Mouse (Mus musculus) limb, embryonic 11.5 days (tissue): Measurements from ENCODE around the gene Nfix. TPM values are rescaled to one million over a fixed set of nuclear protein-coding genes. Genes with fewer than 3 reads are reported as not detected.
A peak's percentile ranks its signal among the peaks of the same experiment; 100 is the strongest.
"Not testable (repeated sequence)": the region's sequence is repeated elsewhere in the genome, so short reads cannot be mapped to it uniquely, and the experiment has no call there.

Experiments
- ATAC-seq: fragments of 200-750 bp; cut with Nextera tagmentation; 2 replicates; pipeline ENCODE4 v1.8.0; 2017; ENCODE audit warnings: low read depth; ENCODE audit not compliant: insufficient number of reproducible peaks, low FRiP score, low TSS enrichment
- DNase-seq: peaks from one replicate; pipeline ENCODE4 v3.0.0-alpha.2; 2015; ENCODE audit warnings: low spot score
- H3K27ac ChIP-seq: fragments of 300-500 bp; sonication (generic); replicated peaks from 2 replicates; pipeline ENCODE4 v1.5.1; 2014; ENCODE audit warnings: low read depth, mild to moderate bottlenecking, low read length
- H3K27me3 ChIP-seq: fragments of 300-500 bp; sonication (generic); 2 replicates; pipeline ENCODE4 v1.6.1; 2014; ENCODE audit warnings: mild to moderate bottlenecking, low read length, mixed read lengths; ENCODE audit not compliant: control insufficient read depth, insufficient read depth
- H3K36me3 ChIP-seq: fragments of 300-500 bp; sonication (generic); 2 replicates; pipeline ENCODE4 v1.6.1; 2014; ENCODE audit warnings: mild to moderate bottlenecking, low read length, moderate library complexity, mixed read lengths; ENCODE audit not compliant: control insufficient read depth, insufficient read depth
- H3K4me1 ChIP-seq: fragments of 300-500 bp; sonication (generic); 2 replicates; pipeline ENCODE4 v1.6.1; 2014; ENCODE audit warnings: low read length, mixed read lengths; ENCODE audit not compliant: control insufficient read depth, insufficient read depth
- H3K4me2 ChIP-seq: fragments of 300-500 bp; sonication (generic); 2 replicates; pipeline ENCODE4 v1.6.1; 2014; ENCODE audit warnings: low read depth, mild to moderate bottlenecking, moderate library complexity; ENCODE audit not compliant: severe bottlenecking
- H3K4me3 ChIP-seq: fragments of 300-500 bp; sonication (generic); 2 replicates; pipeline ENCODE4 v1.5.1; 2014; ENCODE audit warnings: low read depth, low read length
- H3K9ac ChIP-seq: fragments of 300-500 bp; sonication (generic); 2 replicates; pipeline ENCODE4 v1.6.1; 2014; ENCODE audit warnings: mild to moderate bottlenecking, low read length
- H3K9me3 ChIP-seq: fragments of 300-500 bp; sonication (generic); 2 replicates; pipeline ENCODE4 v1.6.1; 2016; ENCODE audit warnings: low read length; ENCODE audit not compliant: control insufficient read depth
- WGBS: fragments of 180-500 bp; shearing (Covaris S2); extraction: QIAGEN DNeasy Blood & Tissue Kit; methylation state at CpG from one replicate; pipeline ENCODE4 v1.1.7; 2014; 5-methylcytosine and 5-hydroxymethylcytosine counted together
- polyA plus RNA-seq: library from polyadenylated mRNA; unstranded; fragments of >200 nt; fragmentation: Nextera tagmentation; extraction: Ambion mirVana; gene quantifications from 2 replicates; pipeline ENCODE4 v1.2.1, GENCODE M21; 2014

Nfix gene
- polyA plus RNA-seq, 1 experiment from 2014 or later = 4.6 TPM

GRCm38 (mm10) chr8:84834002-84834865 is 34.1 kb upstream of the Nfix start:
- H3K4me2 ChIP-seq = no peak overlapping the region
- DNase-seq (no peak), ATAC-seq (no peak)
- H3K27me3 ChIP-seq = no peaks in the 10 kb centered on the region
- H3K36me3 ChIP-seq = peaks cover 37% of the 10 kb centered on the region
- peaks cover 25% of the 10 kb centered on the region for H3K4me1 ChIP-seq
- no peak overlapping the region for H3K27ac ChIP-seq
- no peaks in the 10 kb centered on the region for H3K9me3 ChIP-seq
- no peak overlapping the region; the same call in 1 of the 2 replicates for H3K4me3 ChIP-seq
- no peak overlapping the region for H3K9ac ChIP-seq
- WGBS = 85% methylated on average over 19 of the region's 19 CpGs

GRCm38 (mm10) chr8:84832759-84833742 is 32.9 kb upstream of the Nfix start:
- Histone ChIP-seq H3K36me3 (peaks cover 33% of the 10 kb centered on the region), H3K4me1 (peaks cover 23% of the 10 kb centered on the region), H3K9me3 (no peaks in the 10 kb centered on the region), H3K9ac (peak overlapping the region; percentile 97), H3K27ac (peak overlapping the region; percentile 93; the same call in 1 of the 2 replicates), H3K27me3 (no peaks in the 10 kb centered on the region), H3K4me3 (peak overlapping the region; percentile 98), H3K4me2 (peak overlapping the region; percentile 55)
- DNase-seq (no peak), ATAC-seq (no peak)
- 69% methylated on average over 10 of the region's 10 CpGs for WGBS

GRCm38 (mm10) chr8:84832034-84832717 is 32.0 kb upstream of the Nfix start:
- no peaks in the 10 kb centered on the region for H3K9me3 ChIP-seq
- H3K4me2 ChIP-seq = peak overlapping the region; percentile 55
- 1% methylated on average over 59 of the region's 59 CpGs for WGBS
- H3K9ac ChIP-seq = peak overlapping the region; percentile 97
- H3K4me3 ChIP-seq = peak overlapping the region; percentile 98
- DNase-seq = peak; percentile 88
- peaks cover 14% of the 10 kb centered on the region for H3K4me1 ChIP-seq
- ATAC-seq = peak; percentile 46; the same call in 1 of the 2 replicates
- peaks cover 24% of the 10 kb centered on the region; the same call in 1 of the 2 replicates for H3K36me3 ChIP-seq
- peak overlapping the region; percentile 93 for H3K27ac ChIP-seq
- H3K27me3 ChIP-seq = no peaks in the 10 kb centered on the region

- 78% methylated on average over 11 of the region's 11 CpGs for WGBS
- H3K9ac ChIP-seq = peak within 1 kb of the TSS; percentile 97
- no peaks in the 10 kb centered on the region for H3K9me3 ChIP-seq
- peaks cover 9% of the 10 kb centered on the region; the same call in 1 of the 2 replicates for H3K4me1 ChIP-seq
- peak within 1 kb of the TSS; percentile 98 for H3K4me3 ChIP-seq
- H3K27ac ChIP-seq = peak within 1 kb of the TSS; percentile 93
- peak within 1 kb of the TSS; percentile 55 for H3K4me2 ChIP-seq
- H3K27me3 ChIP-seq = no peaks in the 10 kb centered on the region
- peaks cover 18% of the 10 kb centered on the region; the same call in 1 of the 2 replicates for H3K36me3 ChIP-seq
- ATAC-seq = no peak
- no peak for DNase-seq
Observed at GRCm38 (mm10) chr8:84831490-84831889, 31.3 kb upstream of the Nfix start, which contains the start of gene Gadd45gip1. TSS of gene Gadd45gip1 (plus strand) at chr8:84831522.

GRCm38 (mm10) chr8:84826518-84826917 is 26.4 kb upstream of the Nfix start:
- H3K27me3 ChIP-seq, H3K36me3 ChIP-seq, H3K4me2 ChIP-seq, H3K9ac ChIP-seq, H3K4me3 ChIP-seq, H3K4me1 ChIP-seq, H3K27ac ChIP-seq, ATAC-seq, H3K9me3 ChIP-seq, DNase-seq: not testable (repeated sequence)
- WGBS = 91% methylated on average over 2 of the region's 2 CpGs

GRCm38 (mm10) chr8:84825636-84826035 is 25.5 kb upstream of the Nfix start:
- DNase-seq (no peak), ATAC-seq (no peak)
- no peaks in the 10 kb centered on the region; the same call in 1 of the 2 replicates for H3K4me1 ChIP-seq
- no peak overlapping the region for H3K9ac ChIP-seq
- WGBS = 57% methylated on average over 4 of the region's 4 CpGs
- H3K4me3 ChIP-seq = no peak overlapping the region
- H3K4me2 ChIP-seq = no peak overlapping the region
- no peaks in the 10 kb centered on the region for H3K36me3 ChIP-seq
- no peaks in the 10 kb centered on the region for H3K9me3 ChIP-seq
- no peak overlapping the region for H3K27ac ChIP-seq
- H3K27me3 ChIP-seq = no peaks in the 10 kb centered on the region

GRCm38 (mm10) chr8:84823653-84824052 is 23.5 kb upstream of the Nfix start:
- Histone ChIP-seq H3K9me3 (no peaks in the 10 kb centered on the region), H3K4me3 (no peak overlapping the region), H3K9ac (no peak overlapping the region), H3K4me1 (no peaks in the 10 kb centered on the region; the same call in 1 of the 2 replicates), H3K27ac (no peak overlapping the region), H3K36me3 (no peaks in the 10 kb centered on the region), H3K27me3 (no peaks in the 10 kb centered on the region), H3K4me2 (peak overlapping the region; percentile 34; the same call in 1 of the 2 replicates)
- WGBS = under 1% methylated on average over 18 of the region's 18 CpGs
- ATAC-seq = peak; percentile 49
- peak; percentile 84 for DNase-seq
